Mouse (Mus musculus) E14TG2a.4 (cell line): ENCODE data around the gene Iqub.

Source experiments
- CTCF ChIP-seq: conservative IDR thresholded peaks from 2 replicates; pipeline ENCODE4 v1.5.1; 2014; ENCODE audit warnings: low read length
- POU5F1 ChIP-seq: IDR thresholded peaks from 2 replicates; pipeline ENCODE4 v1.6.1; 2014; ENCODE audit warnings: low read length, borderline replicate concordance

GRCm38 (mm10) chr6:24486530-24486929 is 28.3 kb downstream of the Iqub start:
- TF ChIP-seq CTCF = no peak
- no peak for TF ChIP-seq POU5F1
